In genomic region chr7:73372352-73372970, GRCm38 (mm10) we compare ENCODE assay signal across 8 mouse cellular contexts. TPM values are rescaled to one million over a fixed set of nuclear protein-coding genes. Genes with fewer than 3 reads are reported as not detected.
DNase-seq lines count a peak whose midpoint lies in the region; ATAC-seq lines count a peak whose summit lies in the region.

No protein-coding gene starts in this region.

- no peaks in the 10 kb centered on the region for H3K36me3 ChIP-seq in lung, embryonic 16.5 days (ENCODE audit: control insufficient read depth, insufficient read depth, low read length)

- peak overlapping the region; percentile 72 for H3K4me2 ChIP-seq in lung, embryonic 16.5 days (ENCODE audit: low read depth, low read length)

- no peak overlapping the region for H3K27ac ChIP-seq in lung, embryonic 16.5 days (ENCODE audit: low read length)

- ATAC-seq in lung, embryonic 16.5 days (ENCODE audit: low read depth), result peak; percentile 29; the same call in 1 of the 2 replicates

- H3K9ac ChIP-seq in lung, embryonic 16.5 days (ENCODE audit: low read length), result peak overlapping the region; percentile 41

- DNase-seq in cerebellum, postnatal 25 days, result peak; percentile 64 to 75
- no peak for DNase-seq in cerebellum, adult 11 months
- peak; percentile 11 for DNase-seq in forelimb bud, embryonic 11.5 days (ENCODE audit: low read depth, low spot score)
- peak; percentile 73 for DNase-seq in heart, postnatal 25 days (ENCODE audit: low spot score)
- peak; percentile 48 to 72 for DNase-seq in layer of hippocampus, adult 18-20 months (ENCODE audit: low spot score in 2 of 2)
- peak; percentile 46 for DNase-seq in retina, postnatal 1 day
- DNase-seq in spleen, postnatal 36 days (ENCODE audit: low spot score in 2 of 2), result no peak

- peak overlapping the region; percentile 45 for H3K4me3 ChIP-seq in lung, embryonic 16.5 days (ENCODE audit: low read length)

- 1% methylated on average over 29 of the region's 29 CpGs for WGBS in lung, embryonic 16.5 days

- H3K27me3 ChIP-seq in lung, embryonic 16.5 days (ENCODE audit: control insufficient read depth, insufficient read depth, low read depth, low read length), result peaks cover 22% of the 10 kb centered on the region

- H3K9me3 ChIP-seq in lung, embryonic 16.5 days (ENCODE audit: control insufficient read depth, low read length), result no peaks in the 10 kb centered on the region

- intact Hi-C loops in heart, postnatal 25 days (cut with DNase I), result loop anchor here (5.0 to 10.0 kb wide), 2 partner anchors 40 to 428 kb away; no protein-coding TSS in a partner anchor

- H3K4me1 ChIP-seq in lung, embryonic 16.5 days (replicated peaks; ENCODE audit: control insufficient read depth, insufficient read depth, low read length), result peaks cover 19% of the 10 kb centered on the region

RNA-seq across cellular contexts. Expression of gene Rgma, which starts 2.8 kb away (rescaled TPM):
- total RNA-seq in heart, postnatal 25 days (2021), result 10 to 100 TPM; 61.2 to 72.2 TPM
- 10 to 100 TPM; 49.3 to 56.0 TPM for total RNA-seq in layer of hippocampus, adult 18-20 months (2021)
- polyA plus RNA-seq in lung, embryonic 16.5 days (2015; fragmentation: Nextera tagmentation; extraction: Ambion mirVana), result 10.1 and 10.5 TPM in 2 replicates

Comparison
In these comparisons a context has a peak if more than half of its experiments do, and no peak if none do; other contexts are left out.
1. DNase-seq: peak in cerebellum, postnatal 25 days (2 of 2), forelimb bud, embryonic 11.5 days (single experiment), heart, postnatal 25 days (single experiment), layer of hippocampus, adult 18-20 months (2 of 2) and retina, postnatal 1 day (single experiment); none in cerebellum, adult 11 months (single experiment) and spleen, postnatal 36 days (0 of 2).